Mouse (Mus musculus) midbrain, embryonic 12.5 days (tissue): ENCODE results near the gene Ptgs1. TPM values are rescaled to one million over a fixed set of nuclear protein-coding genes. Genes with fewer than 3 reads are reported as not detected.
"Not testable (repeated sequence)": the region's sequence is repeated elsewhere in the genome, so short reads cannot be mapped to it uniquely, and the experiment has no call there.

Experiments
- ATAC-seq: fragments of 200-750 bp; cut with Nextera tagmentation; 2 replicates; pipeline ENCODE4 v1.8.0; 2017; ENCODE audit warnings: low read depth, moderate TSS enrichment, moderate library complexity; ENCODE audit not compliant: low FRiP score
- H3K27ac ChIP-seq: fragments of 300-500 bp; sonication (generic); replicated peaks from 2 replicates; pipeline ENCODE4 v1.5.1; 2016; ENCODE audit warnings: mild to moderate bottlenecking
- H3K27me3 ChIP-seq: fragments of 300-500 bp; sonication (generic); 2 replicates; pipeline ENCODE4 v1.6.1; 2016; ENCODE audit warnings: mild to moderate bottlenecking
- H3K36me3 ChIP-seq: fragments of 300-500 bp; sonication (generic); 2 replicates; pipeline ENCODE4 v1.6.1; 2016
- H3K4me1 ChIP-seq: fragments of 300-500 bp; sonication (generic); 2 replicates; pipeline ENCODE4 v1.6.1; 2016
- H3K4me2 ChIP-seq: fragments of 300-500 bp; sonication (generic); replicated peaks from 2 replicates; pipeline ENCODE4 v1.6.1; 2016; ENCODE audit warnings: mild to moderate bottlenecking, moderate library complexity
- H3K4me3 ChIP-seq: fragments of 300-500 bp; sonication (generic); 2 replicates; pipeline ENCODE4 v1.5.1; 2016; ENCODE audit warnings: mild to moderate bottlenecking
- H3K9ac ChIP-seq: fragments of 300-500 bp; sonication (generic); replicated peaks from 2 replicates; pipeline ENCODE4 v1.6.1; 2016; ENCODE audit warnings: mild to moderate bottlenecking, moderate library complexity
- H3K9me3 ChIP-seq: fragments of 300-500 bp; sonication (generic); 2 replicates; pipeline ENCODE4 v1.6.1; 2016; ENCODE audit warnings: mild to moderate bottlenecking
- WGBS: fragments of 180-500 bp; shearing (Covaris S2); methylation state at CpG from one replicate; pipeline ENCODE4 v1.1.7; 2016; 5-methylcytosine and 5-hydroxymethylcytosine counted together
- polyA plus RNA-seq: library from polyadenylated mRNA; unstranded; fragments of >200 nt; fragmentation: Nextera tagmentation; extraction: Ambion mirVana; gene quantifications from 2 replicates; pipeline ENCODE4 v1.2.1, GENCODE M21; 2016

Ptgs1 gene
- polyA plus RNA-seq: 3.9 and 4.4 TPM in 2 replicates

DNA sequence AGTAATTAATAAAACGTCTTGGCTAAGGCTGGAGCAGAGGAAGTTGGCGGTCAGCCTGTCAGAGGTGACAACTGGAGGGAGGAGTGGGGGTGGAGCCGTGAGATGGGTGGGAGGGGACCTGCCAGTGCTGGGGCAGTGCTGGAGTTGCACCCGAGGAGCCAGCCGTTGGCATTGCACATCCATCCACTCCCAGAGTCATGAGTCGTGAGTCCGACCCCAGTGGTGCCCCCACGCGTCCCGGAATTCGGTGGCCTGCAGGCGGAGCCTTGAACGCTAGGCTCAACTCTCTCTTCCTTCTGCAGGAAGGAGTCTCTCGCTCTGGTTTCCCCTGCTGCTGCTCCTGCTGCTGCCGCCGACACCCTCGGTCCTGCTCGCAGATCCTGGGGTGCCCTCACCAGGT, at the start of gene Ptgs1:
Ptgs1 (plus strand) TSS at position 61 of the 400 bp plus-strand sequence.
- 3% methylated on average over 18 of the region's 18 CpGs for WGBS
- Histone ChIP-seq H3K9ac (peak within 1 kb of the TSS; percentile 49; the same call in 1 of the 2 replicates), H3K27me3 (peaks cover 39% of the 10 kb centered on the region), H3K4me3 (peak within 1 kb of the TSS; percentile 39), H3K9me3 (no peaks in the 10 kb centered on the region), H3K4me2 (peak within 1 kb of the TSS; percentile 65), H3K36me3 (no peaks in the 10 kb centered on the region), H3K4me1 (peaks cover 7% of the 10 kb centered on the region), H3K27ac (no peak within 1 kb of the TSS)
- ATAC-seq: peak; percentile 64

DNA sequence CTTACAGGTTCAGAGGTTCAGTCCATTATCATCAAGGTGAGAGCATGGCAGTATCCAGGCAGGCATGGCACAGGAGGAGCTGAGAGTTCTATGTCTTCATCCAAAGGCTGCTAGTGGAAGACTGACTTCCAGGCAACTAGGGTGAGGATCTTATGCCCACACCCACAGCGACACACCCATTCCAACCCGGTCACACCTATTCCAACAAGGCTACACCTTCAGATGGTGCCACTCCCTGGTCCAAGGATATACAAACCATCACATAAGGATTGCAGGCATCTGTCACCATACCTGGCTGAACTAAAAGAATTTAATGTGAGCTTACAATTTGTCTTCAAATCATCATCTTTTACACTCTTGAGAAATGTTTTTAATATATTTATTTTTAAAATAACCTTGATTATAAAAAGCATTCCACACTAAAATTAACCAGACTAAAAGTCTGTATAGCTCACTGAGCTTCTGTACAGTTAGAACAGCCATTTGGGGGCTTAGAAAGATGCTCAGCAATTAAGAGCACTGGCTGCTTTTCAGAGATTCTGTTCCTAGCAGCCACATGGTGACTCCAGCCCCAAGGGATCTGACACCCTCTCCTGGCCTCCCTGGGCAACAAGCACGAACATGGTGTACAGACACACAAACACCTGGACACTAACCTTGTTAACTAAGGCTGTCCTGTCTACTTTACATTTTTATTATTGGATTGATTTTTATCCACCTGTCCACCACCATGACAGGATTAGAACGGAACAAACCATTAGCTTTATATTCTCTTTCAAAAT, 48.4 kb upstream of the Ptgs1 start:
- H3K4me3 ChIP-seq, H3K4me2 ChIP-seq, H3K9ac ChIP-seq, H3K9me3 ChIP-seq, ATAC-seq, H3K4me1 ChIP-seq, H3K27me3 ChIP-seq, H3K27ac ChIP-seq: not testable (repeated sequence)
- 82% methylated on average over 4 of the region's 4 CpGs for WGBS
- H3K36me3 ChIP-seq: peaks cover 18% of the 10 kb centered on the region

DNA sequence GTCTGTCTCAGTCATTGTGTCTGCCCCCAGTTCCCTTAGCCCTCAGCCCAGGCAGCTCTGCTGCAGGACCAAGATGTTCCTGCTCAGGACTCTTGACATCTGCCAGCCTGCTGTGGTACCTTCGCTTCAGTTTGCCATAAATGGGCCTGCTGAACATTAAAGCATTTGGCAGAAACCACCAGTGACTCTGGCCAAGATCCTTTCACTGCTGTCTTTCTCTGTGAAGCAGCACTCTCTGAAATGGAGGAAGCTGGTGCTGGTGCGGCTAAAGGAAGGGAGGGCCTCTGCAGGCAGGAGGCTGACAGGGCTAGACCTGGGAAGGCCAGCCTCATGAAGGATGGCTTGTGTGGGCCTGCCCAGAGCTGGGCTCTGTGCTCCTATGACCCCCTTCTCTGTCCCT, 46.9 kb upstream of the Ptgs1 start:
- ATAC-seq: no peak
- Histone ChIP-seq H3K9me3 (no peaks in the 10 kb centered on the region), H3K9ac (no peak overlapping the region), H3K4me2 (no peak overlapping the region), H3K4me1 (no peaks in the 10 kb centered on the region), H3K36me3 (peaks cover 7% of the 10 kb centered on the region; the same call in 1 of the 2 replicates), H3K27ac (no peak overlapping the region), H3K27me3 (no peaks in the 10 kb centered on the region), H3K4me3 (no peak overlapping the region)
- 91% methylated on average over 2 of the region's 2 CpGs for WGBS

DNA sequence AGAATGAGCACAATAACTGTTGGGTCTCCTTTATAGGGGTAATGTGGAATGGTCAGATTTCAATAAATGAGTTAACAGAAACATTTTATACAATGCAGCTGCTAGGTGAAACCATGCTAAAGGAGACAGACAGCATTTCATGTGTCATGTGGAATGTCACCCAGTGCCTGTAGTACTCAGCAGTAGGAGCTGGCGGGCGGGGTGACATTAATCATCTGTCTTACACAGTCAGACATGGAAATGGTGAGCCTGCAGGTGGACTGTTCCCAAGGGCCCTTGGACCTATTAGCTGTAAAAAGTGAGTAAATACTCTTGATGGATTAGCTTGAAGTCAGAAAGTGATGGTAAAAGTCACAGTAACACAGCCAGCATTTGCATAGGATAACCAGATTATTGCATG, 46.0 kb upstream of the Ptgs1 start:
- H3K4me2 ChIP-seq: no peak overlapping the region
- no peaks in the 10 kb centered on the region for H3K4me1 ChIP-seq
- no peak for ATAC-seq
- no peak overlapping the region for H3K27ac ChIP-seq
- H3K4me3 ChIP-seq: no peak overlapping the region
- WGBS: 100% methylated on average over 2 of the region's 2 CpGs
- no peak overlapping the region for H3K9ac ChIP-seq
- H3K9me3 ChIP-seq: no peaks in the 10 kb centered on the region
- no peaks in the 10 kb centered on the region for H3K27me3 ChIP-seq
- 0 out of 2 replicates have a peak, but pooled peaks cover 6% of the 10 kb centered on the region for H3K36me3 ChIP-seq

DNA sequence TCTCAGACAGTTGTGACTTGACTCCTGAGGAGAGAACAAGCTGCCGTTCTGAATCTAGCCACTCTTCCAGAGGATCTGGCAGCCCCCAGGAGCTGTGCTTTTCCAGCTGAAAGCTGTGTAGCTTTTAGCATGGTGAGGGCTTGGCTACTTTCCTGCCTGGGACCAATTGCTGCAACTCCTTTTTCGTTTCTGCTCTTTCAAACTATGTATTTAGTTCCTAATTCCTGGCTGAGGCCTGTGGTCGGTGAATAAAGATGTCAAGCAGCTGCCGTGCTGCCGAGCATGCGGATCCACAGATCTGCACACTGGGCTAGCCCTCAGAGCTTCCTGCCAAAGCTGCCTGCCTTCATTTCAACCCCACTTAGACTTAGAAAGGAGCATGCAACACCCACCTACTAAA, 45.4 kb upstream of the Ptgs1 start:
- WGBS: 69% methylated on average over 6 of the region's 6 CpGs
- no peak for ATAC-seq
- no peaks in the 10 kb centered on the region for H3K4me1 ChIP-seq
- H3K9ac ChIP-seq: no peak overlapping the region
- H3K4me2 ChIP-seq: no peak overlapping the region
- H3K9me3 ChIP-seq: no peaks in the 10 kb centered on the region
- no peaks in the 10 kb centered on the region for H3K27me3 ChIP-seq
- H3K4me3 ChIP-seq: no peak overlapping the region
- no peak overlapping the region for H3K27ac ChIP-seq
- H3K36me3 ChIP-seq: no peaks in the 10 kb centered on the region

DNA sequence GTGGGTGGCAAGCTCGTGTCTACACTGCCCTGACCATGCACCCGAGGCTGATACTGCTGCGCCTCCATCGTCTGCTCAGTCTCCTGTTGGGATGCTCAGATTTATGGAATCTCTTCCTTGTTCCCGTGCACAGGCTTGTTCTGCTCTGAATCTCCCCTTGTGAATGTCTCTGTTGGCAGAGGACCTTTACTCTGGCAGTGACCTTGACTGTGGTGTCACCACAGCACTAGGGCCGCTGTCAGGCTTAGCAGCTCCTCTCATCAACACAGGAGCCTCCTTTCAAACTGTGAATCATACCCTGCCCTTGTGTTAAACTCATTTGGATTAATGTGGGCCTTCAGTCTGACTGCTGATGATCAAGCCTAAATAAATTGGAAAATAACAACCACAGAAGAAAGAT, 41.0 kb upstream of the Ptgs1 start:
- H3K27ac ChIP-seq, H3K36me3 ChIP-seq, ATAC-seq, H3K4me2 ChIP-seq, H3K4me1 ChIP-seq, H3K9me3 ChIP-seq, H3K9ac ChIP-seq, H3K4me3 ChIP-seq, H3K27me3 ChIP-seq: not testable (repeated sequence)
- WGBS: 80% methylated on average over 6 of the region's 6 CpGs

DNA sequence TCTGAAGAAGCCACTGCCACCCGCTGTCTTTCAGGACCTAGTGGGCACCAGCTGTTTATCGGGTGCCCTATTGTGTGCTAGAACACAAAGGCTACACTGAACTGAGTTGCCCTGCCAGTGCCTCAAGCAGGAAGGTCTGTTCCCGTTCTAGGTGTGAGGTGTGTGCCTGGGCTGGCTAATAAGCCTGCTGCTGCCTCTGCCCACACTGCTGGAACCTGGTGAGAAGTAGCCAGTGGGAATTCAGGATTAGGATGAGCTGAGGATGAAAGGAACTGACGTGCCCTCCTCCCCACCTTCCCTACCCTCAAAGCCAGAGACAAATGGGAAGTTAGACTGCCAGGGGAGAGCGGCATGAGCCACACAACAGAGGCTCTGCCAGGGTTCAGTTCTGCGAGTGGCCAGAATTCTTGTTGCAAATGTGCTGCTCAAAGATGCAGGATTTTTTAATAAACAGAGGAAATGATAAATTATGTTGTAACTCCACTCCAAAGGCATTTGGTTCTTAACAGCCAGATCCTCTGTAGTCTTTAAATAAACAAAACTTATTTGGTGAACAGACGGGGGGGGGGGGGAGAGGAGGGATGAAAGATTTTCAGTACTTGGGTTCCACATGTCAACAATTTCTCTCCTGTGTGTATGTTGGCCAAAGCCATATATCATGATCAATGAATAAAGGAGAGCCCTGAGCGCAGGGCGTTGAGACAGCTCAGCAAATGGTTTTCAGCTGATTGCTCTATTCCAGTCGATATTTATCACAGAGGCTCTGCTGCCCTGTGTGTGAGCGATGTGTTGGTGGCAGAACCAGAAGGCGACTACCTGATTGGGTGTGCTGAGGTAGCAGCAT, 38.9 kb upstream of the Ptgs1 start:
- ATAC-seq: no peak
- WGBS: 61% methylated on average over 12 of the region's 12 CpGs
- no peak overlapping the region for H3K4me3 ChIP-seq

DNA sequence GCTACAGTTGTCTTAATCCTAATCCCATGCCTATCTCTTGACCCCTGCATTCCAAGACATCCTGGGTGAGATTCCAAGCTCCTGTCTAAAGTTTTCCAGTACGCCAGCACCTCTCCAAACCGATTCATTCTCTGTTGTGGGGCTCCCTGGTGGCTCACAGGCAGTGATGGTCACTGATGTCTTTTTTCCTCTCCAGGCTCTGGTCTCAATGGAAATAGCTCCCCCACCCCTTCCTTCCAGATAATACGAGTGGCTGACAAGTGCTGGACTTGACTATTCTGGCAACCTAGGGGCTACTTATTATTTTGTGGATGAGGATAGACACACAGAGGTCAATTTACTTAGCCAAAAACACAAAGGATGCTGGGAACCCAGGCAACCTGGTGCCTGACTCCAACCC, 33.2 kb upstream of the Ptgs1 start:
- no peak overlapping the region for H3K4me2 ChIP-seq
- no peak for ATAC-seq
- H3K9ac ChIP-seq: no peak overlapping the region
- peaks cover 14% of the 10 kb centered on the region for H3K4me1 ChIP-seq
- H3K9me3 ChIP-seq: no peaks in the 10 kb centered on the region
- H3K27ac ChIP-seq: no peak overlapping the region
- 40% methylated on average over 3 of the region's 3 CpGs for WGBS
- H3K36me3 ChIP-seq: no peaks in the 10 kb centered on the region
- no peak overlapping the region for H3K4me3 ChIP-seq
- H3K27me3 ChIP-seq: peaks cover 44% of the 10 kb centered on the region

More for the DNA sequence above, 38.9 kb upstream of the Ptgs1 start:
- Histone ChIP-seq H3K36me3 (no peaks in the 10 kb centered on the region), H3K27ac (no peak overlapping the region), H3K4me2 (no peak overlapping the region), H3K4me1 (0 out of 2 replicates have a peak, but pooled peaks cover 2% of the 10 kb centered on the region), H3K27me3 (no peaks in the 10 kb centered on the region), H3K9me3 (no peaks in the 10 kb centered on the region), H3K9ac (no peak overlapping the region)

DNA sequence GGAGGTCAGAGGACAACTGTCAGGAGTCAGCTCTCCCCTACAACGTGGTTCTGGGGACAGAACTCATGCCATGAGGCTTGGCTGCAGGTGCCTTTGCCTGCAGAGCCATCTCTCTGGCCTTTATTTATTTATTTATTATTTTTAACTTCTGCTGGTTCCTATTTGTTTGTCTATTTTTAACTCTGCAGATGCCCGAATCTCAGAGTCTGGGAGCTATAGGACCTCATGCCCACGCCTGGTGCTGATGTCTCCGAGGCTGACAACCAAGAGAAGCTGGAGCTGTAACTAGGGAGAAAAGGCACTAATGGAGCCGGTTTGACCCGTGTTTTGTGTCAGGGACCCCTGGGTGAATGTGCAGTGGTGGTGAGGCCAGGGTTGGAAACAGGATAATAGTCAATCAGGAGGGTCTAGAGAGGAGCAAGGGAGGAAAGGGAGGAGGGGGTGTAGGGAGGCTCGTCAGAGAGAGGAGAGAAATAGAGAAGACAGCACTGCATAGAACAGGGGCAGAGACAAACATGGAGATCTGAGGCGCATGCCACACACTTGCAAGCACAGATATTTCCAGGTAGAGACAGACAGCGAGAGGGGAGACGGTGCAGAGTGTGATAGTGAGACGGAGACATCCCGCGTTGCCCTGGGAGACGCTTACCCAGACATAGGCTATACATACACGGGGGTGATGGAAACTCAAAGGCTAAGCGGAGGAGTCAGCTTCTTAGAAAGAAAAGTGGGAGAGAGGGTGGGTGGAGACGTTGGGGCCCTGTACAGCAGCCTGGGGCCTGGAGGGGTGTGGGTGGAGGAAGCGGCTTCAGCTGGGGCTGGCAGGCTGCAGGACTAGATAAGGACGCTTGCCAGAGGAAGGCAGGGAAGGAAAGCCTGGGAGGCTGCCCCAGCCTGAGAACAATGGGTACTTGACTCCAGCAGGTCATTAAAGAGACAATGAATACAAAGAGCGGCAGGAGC, 32.0 kb upstream of the Ptgs1 start:
- peaks cover 26% of the 10 kb centered on the region for H3K4me1 ChIP-seq
- H3K27me3 ChIP-seq: peaks cover 56% of the 10 kb centered on the region
- peak overlapping the region; percentile 43 for H3K4me2 ChIP-seq
- ATAC-seq: peak; percentile 55
- peak overlapping the region; percentile 25; the same call in 1 of the 2 replicates for H3K9ac ChIP-seq
- 0 out of 2 replicates have a peak overlapping the region, but pooled peaks have one; percentile 17 for H3K4me3 ChIP-seq
- H3K27ac ChIP-seq: peak overlapping the region; percentile 56
- no peaks in the 10 kb centered on the region for H3K36me3 ChIP-seq
- WGBS: 13% methylated on average over 20 of the region's 20 CpGs
- H3K9me3 ChIP-seq: no peaks in the 10 kb centered on the region

DNA sequence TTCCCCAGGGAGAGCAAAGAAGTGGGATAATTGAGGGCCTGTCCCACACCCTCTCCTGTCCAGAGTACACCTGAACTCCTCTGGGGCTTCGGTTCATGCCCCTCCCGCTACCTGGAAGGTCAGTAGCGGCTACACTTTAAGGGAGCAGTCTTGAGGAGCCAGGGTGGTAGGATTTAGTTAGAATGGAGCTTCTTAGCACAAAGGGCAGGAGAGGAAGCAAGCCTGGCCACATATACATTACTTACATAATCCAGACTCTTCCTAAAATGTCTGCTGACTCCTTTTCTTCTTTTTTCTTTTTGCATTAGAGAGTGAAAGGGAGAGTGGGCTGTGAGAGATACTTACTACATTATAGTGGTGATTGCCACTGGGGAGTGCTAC, 31.4 kb upstream of the Ptgs1 start:
- no peak for ATAC-seq
- Histone ChIP-seq H3K9ac (peak overlapping the region; percentile 25; the same call in 1 of the 2 replicates), H3K36me3 (no peaks in the 10 kb centered on the region), H3K4me2 (peak overlapping the region; percentile 43), H3K4me1 (peaks cover 32% of the 10 kb centered on the region), H3K4me3 (no peak overlapping the region), H3K27me3 (peaks cover 61% of the 10 kb centered on the region), H3K27ac (peak overlapping the region; percentile 56), H3K9me3 (no peaks in the 10 kb centered on the region)
- WGBS: 2% methylated on average over 3 of the region's 3 CpGs

DNA sequence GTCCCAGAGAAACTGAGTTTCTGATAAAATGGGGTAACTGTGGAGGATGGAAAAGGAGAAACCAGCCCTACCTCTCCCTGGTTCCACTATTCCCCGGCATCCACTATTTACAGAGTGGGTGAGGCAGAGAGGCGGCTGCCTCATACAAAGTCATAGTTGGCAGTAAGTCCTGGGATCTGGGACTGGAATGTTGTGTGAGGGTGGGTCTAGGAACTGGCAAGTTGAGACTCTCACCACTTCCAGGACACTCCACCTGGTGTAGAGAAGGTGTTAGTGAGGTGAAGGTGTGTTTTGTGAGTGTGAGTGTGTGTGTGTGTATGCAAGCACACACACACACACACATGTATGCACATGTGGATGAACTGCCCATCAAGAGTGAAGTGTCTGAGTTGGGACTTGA, 29.4 kb upstream of the Ptgs1 start:
- WGBS: 87% methylated on average over 2 of the region's 2 CpGs
- H3K9ac ChIP-seq: no peak overlapping the region
- no peak overlapping the region for H3K4me3 ChIP-seq
- peaks cover 80% of the 10 kb centered on the region for H3K27me3 ChIP-seq
- H3K36me3 ChIP-seq: no peaks in the 10 kb centered on the region
- H3K27ac ChIP-seq: no peak overlapping the region
- H3K9me3 ChIP-seq: no peaks in the 10 kb centered on the region
- H3K4me2 ChIP-seq: no peak overlapping the region
- H3K4me1 ChIP-seq: peaks cover 33% of the 10 kb centered on the region
- ATAC-seq: no peak
